In the genomic region with DNA sequence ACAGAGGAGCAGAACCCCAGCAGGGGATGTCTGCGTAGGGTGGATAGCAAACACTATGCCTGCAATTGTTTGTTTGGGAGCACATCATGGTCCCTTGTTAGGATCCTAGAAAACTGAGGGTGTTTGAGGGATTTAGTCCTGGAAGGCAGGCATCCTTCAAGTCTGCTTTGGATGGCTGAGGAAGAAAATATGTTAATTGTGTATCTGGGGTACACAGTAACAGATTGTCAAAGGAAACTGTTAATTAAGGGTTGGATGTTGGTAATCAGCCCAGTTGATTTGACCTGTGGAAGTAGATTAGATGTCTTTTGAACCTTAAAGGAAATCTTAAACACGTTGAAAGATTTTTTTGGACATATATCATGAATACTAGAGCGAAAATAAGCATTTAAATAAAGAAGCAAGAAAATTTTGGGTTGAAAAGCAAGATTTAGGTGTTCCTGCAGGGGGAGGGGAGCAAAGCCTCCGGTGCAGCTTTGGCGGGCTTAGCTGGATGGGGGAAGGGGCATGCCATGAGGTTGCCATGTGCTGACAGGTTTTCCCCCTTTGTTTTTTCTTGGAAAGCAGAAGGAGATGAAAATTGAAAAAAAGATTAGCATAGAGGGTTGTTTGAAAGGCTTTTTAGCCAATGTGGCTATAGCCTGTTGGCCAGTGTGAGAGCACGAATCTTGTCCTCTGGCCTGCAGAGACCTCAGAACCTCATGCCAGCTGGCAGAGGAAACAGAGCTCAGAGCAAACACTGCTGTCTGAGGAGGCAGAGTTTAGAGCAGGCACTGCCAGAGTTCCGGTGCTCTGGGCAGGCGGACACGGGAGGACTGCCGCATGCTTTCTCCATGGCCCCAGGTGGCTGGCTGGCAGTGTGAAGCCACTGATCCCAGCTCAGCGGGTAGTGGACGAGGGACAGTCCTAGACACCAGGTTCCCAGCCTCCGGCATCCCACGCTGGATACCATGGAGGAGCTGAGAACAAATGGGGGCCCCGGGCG, we compare ENCODE assay signal across 9 mouse cellular contexts. TPM values are rescaled to one million over a fixed set of nuclear protein-coding genes. Genes with fewer than 3 reads are reported as not detected.
A peak's percentile ranks its signal among the peaks of the same experiment; 100 is the strongest.
DNase-seq lines count a peak whose midpoint lies in the region; ATAC-seq and TF ChIP-seq lines count a peak whose summit lies in the region.
"Had no signal": no experiment of that assay in that cellular context is flagged by ENCODE, and none has a peak within 500 bp of the region (broad histone marks: within the 10 kb centered on the region; RNA-seq: fewer than 3 reads in every experiment).

No protein-coding gene starts in this region.

- H3K36me3 ChIP-seq in forebrain, embryonic 10.5 days (replicated peaks) = peaks cover 58% of the 10 kb centered on the region
- peaks cover 3% of the 10 kb centered on the region; the same call in 1 of the 2 replicates for H3K36me3 ChIP-seq in forebrain, embryonic 11.5 days (ENCODE audit: control insufficient read depth, insufficient read depth, low read length)
- H3K36me3 ChIP-seq in intestine, postnatal 0 days (ENCODE audit: control insufficient read depth, insufficient read depth) = peaks cover 10% of the 10 kb centered on the region

- ATAC-seq in forebrain, embryonic 11.5 days (replicated peaks; ENCODE audit: low FRiP score) = no peak
- no peak for ATAC-seq in activated CD4-positive, CD25-positive, alpha-beta regulatory T cell, adult 4 months
- ATAC-seq in intestine, postnatal 0 days = no peak

- H3K27ac ChIP-seq in forebrain, embryonic 10.5 days = peak overlapping the region; percentile 70
- no peak overlapping the region for H3K27ac ChIP-seq in forebrain, embryonic 11.5 days (ENCODE audit: low read depth, low read length)
- H3K27ac ChIP-seq in intestine, postnatal 0 days (ENCODE audit: low read depth, low read length) = no peak overlapping the region

- no peak overlapping the region for H3K4me3 ChIP-seq in forebrain, embryonic 10.5 days
- no peak overlapping the region for H3K4me3 ChIP-seq in forebrain, embryonic 11.5 days (ENCODE audit: low read depth, low read length)
- no peak overlapping the region for H3K4me3 ChIP-seq in intestine, postnatal 0 days (ENCODE audit: low read depth, low read length)

- no peaks in the 10 kb centered on the region for H3K27me3 ChIP-seq in forebrain, embryonic 10.5 days (ENCODE audit: poor library complexity, severe bottlenecking)
- H3K27me3 ChIP-seq in forebrain, embryonic 11.5 days (ENCODE audit: control insufficient read depth, insufficient read depth, low read length) = no peaks in the 10 kb centered on the region
- no peaks in the 10 kb centered on the region for H3K27me3 ChIP-seq in intestine, postnatal 0 days (replicated peaks; ENCODE audit: control insufficient read depth, insufficient read depth, low read length)

- no peak for TF ChIP-seq CTCF in intestine, postnatal 0 days (IDR thresholded peaks at IDR 0.05; ENCODE audit: low read depth)

- H3K4me2 ChIP-seq in forebrain, embryonic 11.5 days (ENCODE audit: low read depth, low read length, severe bottlenecking) = no peak overlapping the region
- no peak overlapping the region for H3K4me2 ChIP-seq in intestine, postnatal 0 days (replicated peaks; ENCODE audit: low read depth)

- H3K9me3 ChIP-seq in forebrain, embryonic 10.5 days = peaks cover 2% of the 10 kb centered on the region
- H3K9me3 ChIP-seq in forebrain, embryonic 11.5 days (ENCODE audit: control insufficient read depth, low read length) = no peaks in the 10 kb centered on the region
- H3K9me3 ChIP-seq in intestine, postnatal 0 days (ENCODE audit: control insufficient read depth) = no peaks in the 10 kb centered on the region

- no peak for DNase-seq in forebrain, embryonic 10.5 days (ENCODE audit: extremely low spot score, low spot score)
- DNase-seq in forebrain, embryonic 11.5 days (ENCODE audit: low spot score) = no peak
- peak; percentile 59 to 63 for DNase-seq in right cerebral cortex, postnatal 10 days (ENCODE audit: low spot score in 2 of 2)
- DNase-seq in right cerebral cortex, postnatal 25 days = no peak
- peak; percentile 71 to 72 for DNase-seq in heart, postnatal 10 days
- no peak for DNase-seq in thymus, postnatal 10 days (ENCODE audit: low spot score in 2 of 2)
- DNase-seq: thymus, adult 2 months had no signal

- intact Hi-C loops in heart, postnatal 10 days (cut with DNase I) = loop anchor here (2.0 kb wide), 1 partner anchor 18 kb away; no protein-coding TSS in a partner anchor

- H3K9ac ChIP-seq in forebrain, embryonic 11.5 days (ENCODE audit: low read length) = no peak overlapping the region
- H3K9ac ChIP-seq in intestine, postnatal 0 days (ENCODE audit: low read depth, low read length) = no peak overlapping the region

- 81% methylated on average over 16 of the region's 16 CpGs for WGBS in forebrain, embryonic 10.5 days
- WGBS in forebrain, embryonic 11.5 days = 81% methylated on average over 16 of the region's 16 CpGs
- 86% methylated on average over 16 of the region's 16 CpGs for whole genome bisulfite sequencing in intestine, postnatal 0 days

- H3K4me1 ChIP-seq in forebrain, embryonic 10.5 days = peaks cover 16% of the 10 kb centered on the region
- no peaks in the 10 kb centered on the region for H3K4me1 ChIP-seq in forebrain, embryonic 11.5 days (replicated peaks; ENCODE audit: control insufficient read depth, insufficient read depth, low read length)
- H3K4me1 ChIP-seq in intestine, postnatal 0 days (replicated peaks; ENCODE audit: control insufficient read depth, insufficient read depth, low read length) = no peaks in the 10 kb centered on the region

RNA-seq across cellular contexts. Expression of a gene that starts 13.6 kb away (rescaled TPM):
- polyA plus RNA-seq in forebrain, embryonic 10.5 days (2016; fragmentation: Nextera tagmentation; extraction: Ambion mirVana) = 37.0 and 38.2 TPM in 2 replicates
- polyA plus RNA-seq in forebrain, embryonic 11.5 days (2014; fragmentation: Nextera tagmentation; extraction: Ambion mirVana) = 38.5 TPM in 2 replicates
- 10 to 100 TPM; 37.3 to 51.1 TPM for total RNA-seq in heart, postnatal 10 days (2021)
- 10 to 100 TPM; 11.4 to 23.6 TPM for polyA plus RNA-seq in activated CD4-positive, CD25-positive, alpha-beta regulatory T cell, adult 4 months (2017; shearing (Covaris generic))
- polyA plus RNA-seq in intestine, postnatal 0 days (2015; fragmentation: Nextera tagmentation; extraction: Ambion mirVana) = 40.1 and 46.5 TPM in 2 replicates

RNA-seq across cellular contexts. Expression of a gene that starts 34.9 kb away (rescaled TPM):
- polyA plus RNA-seq in forebrain, embryonic 10.5 days (2016; fragmentation: Nextera tagmentation; extraction: Ambion mirVana) = 211 and 220 TPM in 2 replicates
- 225 and 250 TPM in 2 replicates for polyA plus RNA-seq in forebrain, embryonic 11.5 days (2014; fragmentation: Nextera tagmentation; extraction: Ambion mirVana)
- 100 to 1,000 TPM; 119 to 121 TPM for total RNA-seq in heart, postnatal 10 days (2021)
- polyA plus RNA-seq in activated CD4-positive, CD25-positive, alpha-beta regulatory T cell, adult 4 months (2017; shearing (Covaris generic)) = 100 to 1,000 TPM; 143 to 183 TPM
- polyA plus RNA-seq in intestine, postnatal 0 days (2015; fragmentation: Nextera tagmentation; extraction: Ambion mirVana) = 98.6 and 98.8 TPM in 2 replicates

RNA-seq across cellular contexts. Expression of a gene that starts 40.2 kb away (rescaled TPM):
- 41.1 and 45.9 TPM in 2 replicates for polyA plus RNA-seq in forebrain, embryonic 10.5 days (2016; fragmentation: Nextera tagmentation; extraction: Ambion mirVana)
- 33.7 and 33.8 TPM in 2 replicates for polyA plus RNA-seq in forebrain, embryonic 11.5 days (2014; fragmentation: Nextera tagmentation; extraction: Ambion mirVana)
- total RNA-seq in heart, postnatal 10 days (2021) = 10 to 100 TPM; 10.0 to 10.6 TPM
- polyA plus RNA-seq in activated CD4-positive, CD25-positive, alpha-beta regulatory T cell, adult 4 months (2017; shearing (Covaris generic)) = 10 to 100 TPM; 57.6 to 71.0 TPM
- 37.8 and 40.9 TPM in 2 replicates for polyA plus RNA-seq in intestine, postnatal 0 days (2015; fragmentation: Nextera tagmentation; extraction: Ambion mirVana)

RNA-seq across cellular contexts. Expression of a gene that starts 45.9 kb away (rescaled TPM):
- polyA plus RNA-seq in forebrain, embryonic 10.5 days (2016; fragmentation: Nextera tagmentation; extraction: Ambion mirVana) = 32.0 and 37.1 TPM in 2 replicates
- 30.4 and 36.6 TPM in 2 replicates for polyA plus RNA-seq in forebrain, embryonic 11.5 days (2014; fragmentation: Nextera tagmentation; extraction: Ambion mirVana)
- total RNA-seq in heart, postnatal 10 days (2021) = 10 to 100 TPM; 24.9 to 26.8 TPM
- 10 to 100 TPM; 26.5 to 32.2 TPM for polyA plus RNA-seq in activated CD4-positive, CD25-positive, alpha-beta regulatory T cell, adult 4 months (2017; shearing (Covaris generic))
- polyA plus RNA-seq in intestine, postnatal 0 days (2015; fragmentation: Nextera tagmentation; extraction: Ambion mirVana) = 96.3 and 96.6 TPM in 2 replicates

Comparison
In these comparisons a context has a peak if more than half of its experiments do, and no peak if none do; other contexts are left out.
1. DNase-seq: peak in right cerebral cortex, postnatal 10 days (2 of 2) and heart, postnatal 10 days (2 of 2); none in forebrain, embryonic 10.5 days (single experiment), forebrain, embryonic 11.5 days (single experiment), right cerebral cortex, postnatal 25 days (single experiment) and thymus, postnatal 10 days (0 of 2).